Mouse (Mus musculus) thymus, adult 2 months (tissue): ENCODE measurements at regions not wholly inside any gene's neighbourhood (a gene's known extent, or its start where the extent isn't known, plus 50 kb on each side); places are given as distances from the start of the nearest gene placed in this dataset.

Experiments used
- DNase-seq: peaks from one replicate; pipeline ENCODE4 v3.0.0; 2021
- H3K27ac ChIP-seq: fragments of 200-500 bp; 2 replicates; pipeline ENCODE4 v1.5.1; 2012; ENCODE audit warnings: low read length, control low read depth; ENCODE audit not compliant: control insufficient read depth, insufficient read depth
- H3K27me3 ChIP-seq: fragments of 200-500 bp; 2 replicates; pipeline ENCODE4 v1.6.1; 2012; ENCODE audit warnings: mild to moderate bottlenecking, low read length, moderate library complexity, mixed read lengths; ENCODE audit not compliant: control insufficient read depth, insufficient read depth
- H3K36me3 ChIP-seq: fragments of 200-500 bp; 2 replicates; pipeline ENCODE4 v1.6.1; 2012; ENCODE audit warnings: mild to moderate bottlenecking, low read length, moderate library complexity; ENCODE audit not compliant: control insufficient read depth, insufficient read depth
- H3K4me1 ChIP-seq: fragments of 200-500 bp; replicated peaks from 2 replicates; pipeline ENCODE4 v1.6.1; 2012; ENCODE audit warnings: low read length; ENCODE audit not compliant: control insufficient read depth, insufficient read depth
- H3K4me3 ChIP-seq: fragments of 200-500 bp; 2 replicates; pipeline ENCODE4 v1.5.1; 2012; ENCODE audit warnings: mild to moderate bottlenecking, low read length, control low read depth, moderate library complexity; ENCODE audit not compliant: control insufficient read depth, insufficient read depth
- CTCF ChIP-seq: fragments of 200-500 bp; IDR thresholded peaks from 2 replicates; pipeline ENCODE4 v1.5.1; 2012; ENCODE audit warnings: mild to moderate bottlenecking, control low read depth, low read length, moderate library complexity, borderline replicate concordance; ENCODE audit not compliant: control insufficient read depth, poor library complexity, insufficient read depth; ENCODE audit errors: extremely low read depth
- POLR2A ChIP-seq: fragments of 200-500 bp; IDR thresholded peaks from 2 replicates; pipeline ENCODE4 v1.6.1; 2012; ENCODE audit warnings: mild to moderate bottlenecking, low read length, control low read depth, moderate library complexity; ENCODE audit not compliant: control insufficient read depth, poor library complexity, insufficient read depth; ENCODE audit errors: extremely low read depth
- WGBS: fragments of 180-500 bp; shearing (Covaris S2); methylation state at CpG from one replicate; pipeline ENCODE4 v1.1.7; 2018; 5-methylcytosine and 5-hydroxymethylcytosine counted together

GRCm38 (mm10) chr11:48417615-48418014 is 382.5 kb upstream of the Rack1 start:
- 86% methylated on average over 2 of the region's 2 CpGs for WGBS
- Histone ChIP-seq H3K27me3 (no peaks in the 10 kb centered on the region), H3K27ac (no peak overlapping the region), H3K4me3 (no peak overlapping the region), H3K4me1 (no peaks in the 10 kb centered on the region), H3K36me3 (no peaks in the 10 kb centered on the region)
- TF ChIP-seq POLR2A (no peak), CTCF (no peak)
- no peak for DNase-seq

DNA sequence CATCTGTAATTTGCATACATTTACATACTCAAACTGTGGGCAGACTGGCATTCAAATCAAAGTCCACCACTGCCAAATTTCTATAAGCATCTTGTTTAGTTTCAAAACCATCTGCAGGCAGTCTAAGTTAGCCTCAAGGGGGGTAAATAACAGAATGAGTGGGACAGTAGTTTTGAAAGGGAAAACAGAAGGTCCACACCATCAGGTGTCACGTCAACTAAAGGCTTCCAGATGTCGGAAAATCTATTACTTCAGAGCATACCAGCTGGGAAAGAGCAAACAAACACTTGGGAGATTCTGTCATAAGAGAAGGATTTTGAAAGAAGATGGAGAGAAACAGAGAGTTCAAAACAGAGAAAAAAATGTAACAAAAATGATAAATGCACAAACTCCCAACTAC is 402.1 kb upstream of the Rack1 start:
- Histone ChIP-seq H3K4me1 (no peaks in the 10 kb centered on the region), H3K27ac (no peak overlapping the region), H3K4me3 (no peak overlapping the region), H3K36me3 (no peaks in the 10 kb centered on the region), H3K27me3 (no peaks in the 10 kb centered on the region)
- no peak for DNase-seq
- 90% methylated on average over 2 of the region's 2 CpGs for WGBS
- no peak for TF ChIP-seq CTCF
- TF ChIP-seq POLR2A: no peak

- no peak for TF ChIP-seq CTCF
- no peak for TF ChIP-seq POLR2A
- no peaks in the 10 kb centered on the region for H3K27me3 ChIP-seq
- H3K4me3 ChIP-seq: no peak overlapping the region
- no peak overlapping the region for H3K27ac ChIP-seq
- no peaks in the 10 kb centered on the region for H3K36me3 ChIP-seq
- 82% methylated on average over 4 of the region's 4 CpGs for WGBS
- no peak for DNase-seq
- H3K4me1 ChIP-seq: no peaks in the 10 kb centered on the region
Measured at GRCm38 (mm10) chr11:48381489-48381888, 392.7 kb upstream of the Sgcd start.

DNA sequence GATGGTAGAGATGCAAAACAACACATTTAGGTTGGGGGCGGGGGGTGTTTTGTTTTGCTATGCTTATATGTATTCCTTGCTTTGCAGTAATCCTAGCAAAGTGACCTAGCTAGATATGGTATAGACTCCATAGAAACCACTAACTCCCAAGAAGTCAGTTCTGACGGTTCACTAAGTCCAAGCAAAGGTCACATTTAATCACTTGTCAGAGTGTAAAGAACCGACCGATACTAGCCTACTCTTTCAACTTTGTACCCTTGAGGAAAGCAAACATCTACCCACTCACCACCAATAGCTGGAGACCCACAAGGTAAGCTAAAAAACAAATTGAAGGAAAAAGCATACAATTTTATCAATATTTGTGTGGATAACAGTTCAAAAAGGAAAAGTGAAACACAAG is 389.3 kb upstream of the Sgcd start:
- TF ChIP-seq POLR2A: no peak
- no peak for TF ChIP-seq CTCF
- WGBS: 94% methylated on average over 4 of the region's 4 CpGs
- Histone ChIP-seq H3K4me1 (no peaks in the 10 kb centered on the region), H3K27me3 (no peaks in the 10 kb centered on the region), H3K27ac (no peak overlapping the region), H3K36me3 (no peaks in the 10 kb centered on the region), H3K4me3 (no peak overlapping the region)
- no peak for DNase-seq

GRCm38 (mm10) chr11:48377269-48377668 is 388.5 kb upstream of the Sgcd start:
- no peak for DNase-seq
- Histone ChIP-seq H3K27me3 (no peaks in the 10 kb centered on the region), H3K27ac (no peak overlapping the region), H3K4me1 (no peaks in the 10 kb centered on the region), H3K36me3 (no peaks in the 10 kb centered on the region), H3K4me3 (no peak overlapping the region)
- no peak for TF ChIP-seq CTCF
- no peak for TF ChIP-seq POLR2A

DNA sequence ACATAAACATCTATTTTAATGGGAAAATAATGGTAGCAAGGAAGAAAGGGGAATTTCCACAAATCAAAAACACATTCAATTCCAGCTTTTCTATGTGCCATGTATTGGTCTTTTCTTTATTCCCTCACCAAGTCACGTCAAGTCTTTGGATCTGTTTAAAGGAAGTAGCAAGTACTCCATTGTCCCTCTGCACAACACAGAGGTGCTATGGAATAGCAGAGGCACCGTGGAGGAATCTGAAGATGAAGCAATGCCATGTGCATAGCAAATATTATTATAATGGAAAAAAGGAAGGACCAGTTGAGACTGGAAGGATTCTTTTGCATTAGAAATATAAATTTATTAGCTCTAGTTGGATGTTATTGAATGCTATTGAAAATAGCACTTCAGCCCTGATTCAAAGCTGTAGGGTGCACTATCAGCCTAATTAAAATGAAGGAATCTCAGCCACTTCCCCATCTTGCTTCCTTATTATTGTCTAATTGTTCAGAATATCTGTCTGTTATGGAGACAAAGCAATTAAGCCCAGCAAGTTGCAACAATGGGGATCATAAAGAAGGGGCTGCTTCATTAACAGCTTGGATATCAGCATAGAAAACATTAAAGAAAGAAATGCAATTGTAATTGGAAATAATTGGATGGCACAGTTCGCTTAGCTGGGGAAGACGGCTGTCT is 362.7 kb upstream of the Sgcd start:
- Histone ChIP-seq H3K36me3 (no peaks in the 10 kb centered on the region), H3K4me3 (no peak overlapping the region), H3K4me1 (no peaks in the 10 kb centered on the region), H3K27ac (no peak overlapping the region), H3K27me3 (no peaks in the 10 kb centered on the region)
- no peak for DNase-seq
- TF ChIP-seq CTCF (no peak), POLR2A (no peak)
- WGBS: 88% methylated on average over 4 of the region's 4 CpGs

DNA sequence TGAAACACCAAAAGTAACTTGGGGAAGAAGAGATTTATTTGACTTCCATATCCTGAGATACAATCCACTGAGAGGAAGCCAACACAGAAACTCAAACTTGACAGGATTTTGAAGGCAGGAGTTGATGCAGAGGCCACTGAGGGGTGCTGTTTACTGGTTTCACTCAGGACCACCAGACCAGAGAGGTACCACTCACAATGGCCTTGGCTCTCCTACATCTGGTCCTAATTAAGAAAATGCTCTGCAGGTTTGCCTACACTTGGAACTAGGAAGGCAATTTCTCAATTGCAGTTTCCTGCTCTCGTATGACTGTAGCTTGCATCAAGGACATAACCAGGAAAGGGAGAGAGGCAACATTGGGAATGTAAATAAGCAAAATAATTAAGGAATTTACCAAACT is 325.7 kb upstream of the Sgcd start:
- TF ChIP-seq CTCF: no peak
- no peak for TF ChIP-seq POLR2A
- Histone ChIP-seq H3K4me3 (no peak overlapping the region), H3K36me3 (no peaks in the 10 kb centered on the region), H3K27me3 (no peaks in the 10 kb centered on the region), H3K4me1 (no peaks in the 10 kb centered on the region), H3K27ac (no peak overlapping the region)
- no peak for DNase-seq
- WGBS: 58% methylated on average over 1 of the region's 1 CpGs
